Mouse (Mus musculus): ENCODE results near the gene Tax1bp3. TPM values are rescaled to one million over a fixed set of nuclear protein-coding genes. Genes with fewer than 3 reads are reported as not detected.

Tax1bp3 gene
- total and polyA plus RNA-seq, 3 experiments = 2.6 to 3.3 (median 2.8) TPM

DNA sequence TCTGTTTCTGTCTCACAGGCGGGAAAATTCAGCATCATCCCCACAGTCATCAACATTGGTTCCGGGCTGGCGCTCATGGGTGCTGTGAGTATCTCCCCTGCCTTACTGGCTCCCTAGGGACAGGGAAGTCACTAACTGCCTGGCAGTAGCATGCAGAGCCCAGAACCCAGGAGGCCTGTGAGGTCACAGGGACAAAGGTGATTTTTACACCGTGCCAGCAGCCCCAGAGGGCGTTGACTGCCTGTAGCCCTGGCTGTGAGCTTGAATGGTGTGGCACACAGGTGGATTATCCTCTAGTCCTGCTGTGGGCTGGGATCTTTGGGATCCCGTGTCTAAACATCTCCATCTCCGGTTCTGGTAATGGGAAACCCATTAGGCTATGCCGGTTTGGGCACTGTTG, 8.8 kb upstream of the Tax1bp3 start:
- Histone ChIP-seq H3K9ac (ENCODE audit: insufficient read depth, low read depth) (no peak overlapping the region), H3K9me3 (replicated peaks; ENCODE audit: low read length) (no peaks in the 10 kb centered on the region), H3K27me3 (replicated peaks) (no peaks in the 10 kb centered on the region), H3K27ac (ENCODE audit: insufficient read depth, low read depth) (no peak overlapping the region), H3K79me2 (replicated peaks; ENCODE audit: control insufficient read depth, extremely low read depth, insufficient read depth, poor library complexity, severe bottlenecking) (no peaks in the 10 kb centered on the region), H3K4me1 (ENCODE audit: control insufficient read depth in 1 of 2, insufficient read depth in 2 of 2) (peaks cover 0 to 16% of the 10 kb centered on the region in 2 experiments; a peak in 2 of 4 replicates), H3K36me3 (replicated peaks in 1 of 2; ENCODE audit: control insufficient read depth in 1 of 2, insufficient read depth in 1 of 2, low read length in 1 of 2) (peaks cover 13 to 66% of the 10 kb centered on the region in 2 experiments), H3K4me2 (ENCODE audit: insufficient read depth, low read depth, poor library complexity, severe bottlenecking) (no peak overlapping the region), H3K4me3 (replicated peaks in 1 of 3; ENCODE audit: low read depth in 2 of 3, low read length in 2 of 3, poor library complexity in 1 of 3) (no peak overlapping the region)
- in situ Hi-C loops (cut with MboI; ENCODE audit: low pct_ligation_motif_present, low pct_unique_long_range_greater_than_20kb, low sequenced_read_pairs) (no loop called here), dilution Hi-C loops (cut with MboI; ENCODE audit: extremely low pct_ligation_motif_present, extremely low pct_unique_long_range_greater_than_20kb, low sequenced_read_pairs) (no loop called here)
- no peak for DNase-seq (ENCODE audit: extremely low read depth)
- TF ChIP-seq GABPA (IDR thresholded peaks at IDR 0.05; ENCODE audit: insufficient replicate concordance, low read depth, low read length) = no peak
- TF ChIP-seq ZNF384 (IDR thresholded peaks at IDR 0.05; ENCODE audit: low read depth, low read length) = no peak
- no peak for TF ChIP-seq RCOR1 (conservative IDR thresholded peaks at IDR 0.05; ENCODE audit: low read depth, low read length)
- no peak for TF ChIP-seq MYC (IDR thresholded peaks at IDR 0.05; ENCODE audit: low read depth, low read length)
- TF ChIP-seq MEF2A (IDR thresholded peaks at IDR 0.05; ENCODE audit: borderline replicate concordance, low read depth, low read length) = no peak
- TF ChIP-seq E2F4 (IDR thresholded peaks at IDR 0.05; ENCODE audit: insufficient replicate concordance, low read depth, low read length) = no peak
- TF ChIP-seq MAFK (IDR thresholded peaks at IDR 0.05; ENCODE audit: insufficient replicate concordance, low read length) = no peak
- TF ChIP-seq TCF12 (IDR thresholded peaks at IDR 0.05; ENCODE audit: low read depth, low read length) = no peak
- no peak for TF ChIP-seq HCFC1 (IDR thresholded peaks at IDR 0.05; ENCODE audit: low read depth, low read length)

- no peaks in the 10 kb centered on the region for H3K27me3 ChIP-seq (replicated peaks)
- H3K79me2 ChIP-seq (replicated peaks; ENCODE audit: control insufficient read depth, extremely low read depth, insufficient read depth, poor library complexity, severe bottlenecking) = no peaks in the 10 kb centered on the region
- H3K9ac ChIP-seq (ENCODE audit: insufficient read depth, low read depth) = no peak overlapping the region
- H3K4me1 ChIP-seq (ENCODE audit: control insufficient read depth in 1 of 2, insufficient read depth in 2 of 2) = peaks cover 0 to 16% of the 10 kb centered on the region in 2 experiments; a peak in 2 of 4 replicates
- no peak overlapping the region for H3K4me2 ChIP-seq (ENCODE audit: insufficient read depth, low read depth, poor library complexity, severe bottlenecking)
- no peak for DNase-seq (ENCODE audit: extremely low read depth)
- dilution Hi-C loops (cut with MboI; ENCODE audit: extremely low pct_ligation_motif_present, extremely low pct_unique_long_range_greater_than_20kb, low sequenced_read_pairs) (no loop called here), in situ Hi-C loops (cut with MboI; ENCODE audit: low pct_ligation_motif_present, low pct_unique_long_range_greater_than_20kb, low sequenced_read_pairs) (no loop called here)
- H3K4me3 ChIP-seq (replicated peaks in 1 of 3; ENCODE audit: low read depth in 2 of 3, low read length in 2 of 3, poor library complexity in 1 of 3) = no peak overlapping the region
- H3K9me3 ChIP-seq (replicated peaks; ENCODE audit: low read length) = no peaks in the 10 kb centered on the region
- no peak overlapping the region for H3K27ac ChIP-seq (ENCODE audit: insufficient read depth, low read depth)
- no peak for TF ChIP-seq NELFE (IDR thresholded peaks at IDR 0.05; ENCODE audit: low read depth, low read length)
- no peak for TF ChIP-seq TCF12 (IDR thresholded peaks at IDR 0.05; ENCODE audit: low read depth, low read length)
- no peak for TF ChIP-seq USF1 (IDR thresholded peaks at IDR 0.05; ENCODE audit: low read depth, low read length)
- no peak for TF ChIP-seq ZNF384 (IDR thresholded peaks at IDR 0.05; ENCODE audit: low read depth, low read length)
- no peak for TF ChIP-seq BHLHE40 (IDR thresholded peaks at IDR 0.05; ENCODE audit: low read depth, low read length)
- TF ChIP-seq JUND (conservative IDR thresholded peaks at IDR 0.05; ENCODE audit: low read depth, low read length) = no peak
- no peak for TF ChIP-seq MAFK (IDR thresholded peaks at IDR 0.05; ENCODE audit: insufficient replicate concordance, low read length)
- no peak for TF ChIP-seq MAX (IDR thresholded peaks at IDR 0.05; ENCODE audit: low read length)
- TF ChIP-seq EP300 (IDR thresholded peaks at IDR 0.05; ENCODE audit: low read length) = no peak
- no peak for TF ChIP-seq MXI1 (IDR thresholded peaks at IDR 0.05; ENCODE audit: low read depth, low read length)
- no peak for TF ChIP-seq SIN3A (IDR thresholded peaks at IDR 0.05; ENCODE audit: low read length)
- no peak for TF ChIP-seq POLR2AphosphoS2 (IDR thresholded peaks at IDR 0.05; ENCODE audit: low read depth, low read length)
- H3K36me3 ChIP-seq (replicated peaks in 1 of 2; ENCODE audit: control insufficient read depth in 1 of 2, insufficient read depth in 1 of 2, low read length in 1 of 2) = peaks cover 13 to 71% of the 10 kb centered on the region in 2 experiments
Observed at GRCm38 (mm10) chr11:73168576-73168975, 8.3 kb upstream of the Tax1bp3 start.
